Mouse (Mus musculus) testis, adult 10 weeks (tissue): ENCODE measurements around the gene Zfp213. TPM values are rescaled to one million over a fixed set of nuclear protein-coding genes. Genes with fewer than 3 reads are reported as not detected.

Experiments used
- polyA plus RNA-seq: library from polyadenylated mRNA; stranded (reverse); fragments of 350-450 nt; fragmentation: Illumina TruSeq; extraction: RNeasy Lipid Tissue Mini Kit (QIAGEN cat#74804); gene quantifications from one replicate; pipeline ENCODE4 v1.2.3, GENCODE M21; 2014; ENCODE audit warnings: low read depth, low replicate concordance

Zfp213 gene
- 0.14 TPM for polyA plus RNA-seq

DNA sequence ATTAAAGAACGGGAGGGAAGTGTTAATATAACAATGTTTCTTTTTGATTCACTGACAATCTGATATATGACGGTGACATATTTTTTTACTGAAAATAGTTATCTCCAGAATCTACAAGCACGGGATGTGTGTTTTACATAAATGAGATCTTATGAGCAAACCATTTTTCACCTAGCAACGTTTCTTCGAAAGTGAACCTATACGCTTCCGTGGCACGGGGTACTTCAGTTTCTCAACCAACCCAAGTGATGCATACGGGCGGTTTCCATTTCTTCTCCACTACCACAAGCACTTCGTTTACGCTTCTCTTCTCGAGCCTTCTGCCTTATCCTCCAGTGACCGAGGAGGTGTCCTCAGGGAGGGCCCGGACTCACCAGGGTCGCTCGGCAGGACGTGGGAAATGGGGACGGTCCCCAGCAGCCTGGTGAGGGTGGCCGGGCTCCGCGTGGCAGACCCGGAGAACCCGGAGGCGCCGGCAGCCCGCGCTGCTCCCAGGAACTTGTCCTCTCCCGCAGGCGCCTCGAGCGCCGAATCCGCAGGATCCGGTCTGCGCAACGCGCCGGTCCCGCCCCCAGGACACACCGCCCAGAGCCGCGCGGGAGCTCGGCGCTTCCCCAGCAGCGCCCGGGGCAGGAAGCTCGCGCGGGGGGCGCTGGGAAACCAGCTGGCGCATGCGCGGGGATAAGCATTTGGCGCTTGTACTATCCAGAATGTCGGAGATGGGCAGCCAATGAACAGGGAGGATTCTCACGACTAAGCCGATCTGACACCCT lies at the start of gene Zfp213:
Zfp213 (minus strand) TSS at position 644 of the 773 bp plus-strand sequence.

DNA sequence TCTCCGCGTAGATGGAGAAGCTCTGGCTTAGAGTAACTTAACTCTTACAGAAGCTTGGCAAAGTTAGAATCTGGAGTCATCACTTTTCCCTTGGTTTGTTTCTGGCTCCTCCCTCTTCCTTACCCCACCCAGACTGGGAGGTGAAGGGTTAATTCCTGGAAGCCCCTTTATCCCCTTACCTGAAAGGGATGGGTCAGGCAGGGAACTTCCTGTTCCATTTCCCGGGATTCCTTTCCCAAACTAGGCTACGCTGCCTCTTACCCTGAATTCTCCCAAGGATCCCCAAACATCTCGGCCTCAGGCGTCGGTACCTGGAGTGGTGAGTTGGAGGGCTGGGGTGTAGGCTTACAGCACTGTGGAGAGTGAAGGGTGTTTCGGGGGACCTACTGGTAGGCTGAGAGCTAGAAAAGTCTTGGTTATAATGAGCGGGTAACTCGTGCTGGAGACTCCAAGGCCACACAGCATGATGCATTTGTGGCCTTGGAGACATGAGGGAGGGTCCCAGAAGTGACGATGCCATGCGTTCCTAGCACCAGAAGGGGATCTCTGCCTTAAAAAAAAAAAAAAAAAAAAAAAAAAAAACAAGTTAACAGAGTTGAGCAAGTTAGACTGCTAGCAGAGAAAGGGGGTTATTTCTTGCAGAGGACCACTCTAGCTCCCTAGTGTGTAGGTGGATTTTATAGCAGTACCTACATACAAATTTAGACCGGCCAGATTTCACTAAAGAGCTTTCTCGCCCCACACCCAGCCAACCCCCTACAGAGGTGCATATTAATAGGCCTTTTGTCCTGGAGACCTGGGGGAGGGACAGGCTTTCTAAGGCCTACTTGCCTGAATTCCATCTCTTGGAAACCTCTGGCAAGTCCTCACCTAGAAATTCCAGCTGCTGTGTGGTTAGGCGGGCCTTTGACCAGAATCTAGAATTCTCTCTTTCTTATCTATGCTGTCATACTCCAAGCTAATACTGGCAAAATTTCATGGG lies 36.9 kb upstream of the Zfp213 start, which contains the start of gene Zscan10:
Zscan10 (plus strand) TSS at position 216 of the 982 bp plus-strand sequence.

DNA sequence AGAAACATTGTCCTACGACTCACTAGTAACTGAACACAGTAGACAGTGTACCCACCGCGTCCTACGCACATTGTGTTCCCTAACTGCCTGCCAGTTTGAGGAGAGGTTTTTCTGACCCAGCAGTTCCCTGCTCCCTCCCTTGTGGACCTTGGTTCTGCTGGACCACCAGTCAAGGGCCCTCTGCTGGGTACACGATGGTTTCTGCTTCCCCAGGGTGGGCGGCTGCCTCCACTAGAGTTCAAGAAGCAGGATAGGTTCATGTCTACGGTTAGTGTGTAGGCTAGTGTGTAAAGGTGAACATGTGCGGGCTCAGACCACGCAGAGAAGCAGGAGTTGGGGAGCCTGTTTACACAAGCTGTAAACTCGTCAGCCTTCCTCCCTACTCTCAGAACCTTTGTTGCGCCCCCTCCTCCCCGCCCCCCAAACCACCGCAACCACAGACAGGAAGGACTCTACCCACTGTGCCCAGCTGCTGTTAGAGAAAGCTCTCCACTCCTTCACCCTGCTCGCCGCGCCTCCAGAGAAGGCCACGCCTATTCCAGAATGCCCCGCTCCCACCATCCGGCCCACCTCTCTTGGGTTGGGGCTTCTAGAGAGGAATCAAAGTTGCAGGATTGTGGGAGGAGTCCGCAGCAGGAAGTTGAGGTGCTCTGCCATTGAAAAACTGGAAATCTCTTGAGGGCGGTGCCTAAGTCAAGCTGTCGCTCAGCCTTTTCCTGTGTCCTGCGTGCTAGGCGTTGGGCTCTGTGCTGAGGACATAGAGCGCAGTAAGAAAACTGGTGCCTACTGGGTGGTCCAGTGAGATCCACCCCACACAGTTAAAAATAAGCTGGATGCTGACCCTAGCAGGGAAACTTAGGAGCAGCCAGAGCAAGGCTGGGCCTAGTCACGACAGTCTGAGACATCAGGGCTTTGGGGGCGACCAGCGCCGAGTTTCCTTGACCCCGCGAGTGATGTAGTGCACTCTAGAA lies 34.8 kb upstream of the Zfp213 start, which contains the start of gene Zfp13:
Zfp13 (minus strand) TSS at position 906 of the 971 bp plus-strand sequence.

Other genes with a start within 250 kb of the Zfp213 start
- not detected for gene Vmn2r115, start 220.5 kb downstream of the Zfp213 start, polyA plus RNA-seq
- not detected for gene Vmn2r116, start 179.6 kb downstream of the Zfp213 start, polyA plus RNA-seq
- not detected for gene Vmn2r117, start 84.5 kb downstream of the Zfp213 start, polyA plus RNA-seq
- 2.5 TPM for gene Zfp13, start 35.2 kb upstream of the Zfp213 start, polyA plus RNA-seq
- gene Zscan10, start 36.6 kb upstream of the Zfp213 start, polyA plus RNA-seq = 0.41 TPM
- 0.14 TPM for gene Mmp25, start 81.0 kb upstream of the Zfp213 start, polyA plus RNA-seq
- gene Bicdl2, start 96.3 kb upstream of the Zfp213 start, polyA plus RNA-seq = not detected
- gene Hcfc1r1, start 109.4 kb upstream of the Zfp213 start, polyA plus RNA-seq = 3.5 TPM
- 1.3 TPM for gene Thoc6, start 109.6 kb upstream of the Zfp213 start, polyA plus RNA-seq
- gene Tnfrsf12a, start 113.2 kb upstream of the Zfp213 start, polyA plus RNA-seq = not detected
- not detected for gene Cldn6, start 115.0 kb upstream of the Zfp213 start, polyA plus RNA-seq
- not detected for gene Cldn9, start 119.8 kb upstream of the Zfp213 start, polyA plus RNA-seq
- gene 1520401A03Rik, start 158.5 kb upstream of the Zfp213 start, polyA plus RNA-seq = 0.87 TPM
- gene Pkmyt1, start 162.1 kb upstream of the Zfp213 start, polyA plus RNA-seq = 1.9 TPM
- not detected for gene Paqr4, start 176.6 kb upstream of the Zfp213 start, polyA plus RNA-seq
- not detected for gene Kremen2, start 181.6 kb upstream of the Zfp213 start, polyA plus RNA-seq
- gene Flywch1, start 207.4 kb upstream of the Zfp213 start, polyA plus RNA-seq = 7.3 TPM
- gene Flywch2, start 221.8 kb upstream of the Zfp213 start, polyA plus RNA-seq = 1.9 TPM
- gene Srrm2, start 226.3 kb upstream of the Zfp213 start, polyA plus RNA-seq = 89.6 TPM